Mouse (Mus musculus) left cerebral cortex, postnatal 25 days (tissue): ENCODE measurements around the gene Duoxa2. TPM values are rescaled to one million over a fixed set of nuclear protein-coding genes. Genes with fewer than 3 reads are reported as not detected.
A peak's percentile ranks its signal among the peaks of the same experiment; 100 is the strongest.

Source experiments
- DNase-seq, 2 experiments: peaks; one replicate each; pipeline ENCODE4 v3.0.0; 2022; ENCODE audit warnings: low spot score in 2 of 2, mixed read lengths in 1 of 2
- intact Hi-C: fragments of 180-260 bp; cut with DNase I; formaldehyde crosslinking; loops from one replicate; pipeline ENCODE4 v1.15.1; 2025
- total RNA-seq, 2 experiments: library from RNA; stranded (reverse); gene quantifications; 2 replicates each; pipeline ENCODE4 v1.2.3; 2021

The Duoxa2 gene
- total RNA-seq, result not detected

DNA sequence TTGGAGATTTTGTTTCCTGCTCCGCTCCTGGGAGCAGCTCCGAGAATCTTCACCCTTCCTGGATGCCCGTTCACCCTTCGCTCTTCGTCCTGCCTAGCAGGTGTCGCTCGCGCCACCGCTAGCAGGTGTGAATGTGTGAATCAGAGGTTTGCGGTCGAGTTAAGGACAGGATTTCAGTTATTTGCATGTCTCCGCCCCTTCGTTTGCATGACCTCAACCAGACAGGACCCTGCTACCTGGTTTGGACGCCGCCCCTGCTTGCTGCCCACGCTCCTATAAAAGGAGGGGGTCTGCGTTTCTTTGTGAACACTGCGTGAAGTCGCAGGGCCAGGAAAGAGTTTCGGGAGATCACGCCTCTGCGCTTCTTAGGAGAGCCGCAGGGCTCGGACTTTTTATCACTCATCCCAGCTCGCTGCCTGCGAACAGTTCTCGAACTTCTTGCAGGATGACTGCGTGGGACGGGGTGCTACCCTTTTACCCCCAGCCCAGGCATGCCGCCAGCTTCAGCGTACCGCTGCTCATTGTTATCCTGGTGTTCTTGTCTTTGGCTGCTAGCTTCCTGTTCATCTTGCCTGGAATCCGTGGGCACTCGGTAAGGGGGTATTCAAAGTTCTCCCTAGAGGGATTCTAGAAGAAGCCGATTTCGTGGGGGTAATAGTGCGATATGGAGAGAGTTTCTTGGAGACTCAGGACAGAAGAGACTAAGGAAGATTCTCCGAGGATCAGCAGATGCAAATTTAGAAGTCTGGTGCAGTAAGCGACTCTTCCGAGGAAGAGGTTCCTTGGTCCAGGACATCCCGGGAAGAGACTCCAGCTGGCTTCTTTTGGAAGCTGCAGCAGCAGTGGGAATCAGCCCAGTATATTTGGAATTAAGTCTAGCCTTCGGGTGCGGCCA is at the start of gene Duoxa2:
Gene Duoxa2, plus strand, starts transcription at position 305 of the 895 bp plus-strand sequence.
- intact Hi-C loops, result no loop called here
- DNase-seq, result no peak

DNA sequence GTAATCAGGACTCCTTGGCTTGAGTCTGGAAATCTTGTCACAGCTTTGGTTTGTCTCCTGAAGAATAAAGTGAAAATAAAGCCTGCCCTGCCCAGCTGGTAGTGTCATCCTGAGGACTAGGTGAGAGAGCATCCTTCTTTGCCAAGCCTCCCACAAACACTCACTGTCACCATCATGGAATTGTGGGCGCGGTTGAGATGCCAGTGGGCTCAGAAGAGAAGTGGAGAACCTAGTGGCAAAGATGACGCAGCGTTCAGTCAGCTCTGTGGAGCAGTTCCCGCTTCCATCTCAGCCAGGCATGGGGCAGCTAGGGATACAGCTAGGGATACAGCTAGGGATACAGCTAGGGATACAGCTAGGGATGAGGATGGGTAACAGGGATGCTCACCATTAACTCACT is 42.7 kb upstream of the Duoxa2 start:
- intact Hi-C loops, result no loop called here

DNA sequence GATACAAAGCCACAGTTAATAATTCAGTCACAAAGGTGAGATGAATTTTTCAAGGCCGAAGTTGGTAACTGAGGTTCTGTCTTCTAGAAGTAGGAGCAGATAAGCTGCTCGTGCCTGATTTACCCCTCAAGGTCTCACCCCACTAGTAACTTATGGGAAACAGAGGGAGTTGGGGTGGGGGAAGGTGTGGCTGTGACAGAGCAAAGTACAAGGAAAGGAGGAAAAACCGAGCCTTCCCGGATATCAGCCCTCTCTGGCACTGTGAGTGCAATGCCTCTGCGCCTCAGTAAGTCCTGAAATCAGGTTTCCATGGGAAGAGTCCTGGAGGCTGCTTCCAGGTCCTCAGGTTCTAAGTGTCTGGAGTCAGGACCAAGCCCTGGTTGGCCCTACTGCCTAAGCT is 38.0 kb upstream of the Duoxa2 start:
- DNase-seq, result no peak
- intact Hi-C loops, result no loop called here

More for the DNA sequence above, 42.7 kb upstream of the Duoxa2 start:
- DNase-seq, result peak; percentile 13 to 80

DNA sequence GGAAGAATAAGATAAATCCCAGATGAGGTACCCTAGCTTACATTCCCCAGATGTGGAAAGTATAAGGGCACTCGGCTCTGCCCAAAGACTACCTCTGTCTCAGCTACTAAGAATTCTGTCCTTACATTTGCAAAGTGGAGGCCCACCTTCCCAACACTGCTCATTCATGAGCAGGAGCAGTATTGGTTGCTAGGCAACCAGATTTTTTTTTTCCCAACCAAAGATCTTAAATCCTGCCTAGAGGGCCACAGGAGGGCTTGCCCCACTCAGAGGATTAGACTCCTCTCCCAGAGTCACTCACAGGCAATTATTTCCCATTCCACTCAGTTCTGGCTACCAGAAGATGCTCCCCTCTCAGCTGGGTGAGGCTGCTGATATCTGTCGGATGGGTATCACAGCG is 34.0 kb upstream of the Duoxa2 start:
- peak; percentile 3 to 22 for DNase-seq
- intact Hi-C loops, result no loop called here

DNA sequence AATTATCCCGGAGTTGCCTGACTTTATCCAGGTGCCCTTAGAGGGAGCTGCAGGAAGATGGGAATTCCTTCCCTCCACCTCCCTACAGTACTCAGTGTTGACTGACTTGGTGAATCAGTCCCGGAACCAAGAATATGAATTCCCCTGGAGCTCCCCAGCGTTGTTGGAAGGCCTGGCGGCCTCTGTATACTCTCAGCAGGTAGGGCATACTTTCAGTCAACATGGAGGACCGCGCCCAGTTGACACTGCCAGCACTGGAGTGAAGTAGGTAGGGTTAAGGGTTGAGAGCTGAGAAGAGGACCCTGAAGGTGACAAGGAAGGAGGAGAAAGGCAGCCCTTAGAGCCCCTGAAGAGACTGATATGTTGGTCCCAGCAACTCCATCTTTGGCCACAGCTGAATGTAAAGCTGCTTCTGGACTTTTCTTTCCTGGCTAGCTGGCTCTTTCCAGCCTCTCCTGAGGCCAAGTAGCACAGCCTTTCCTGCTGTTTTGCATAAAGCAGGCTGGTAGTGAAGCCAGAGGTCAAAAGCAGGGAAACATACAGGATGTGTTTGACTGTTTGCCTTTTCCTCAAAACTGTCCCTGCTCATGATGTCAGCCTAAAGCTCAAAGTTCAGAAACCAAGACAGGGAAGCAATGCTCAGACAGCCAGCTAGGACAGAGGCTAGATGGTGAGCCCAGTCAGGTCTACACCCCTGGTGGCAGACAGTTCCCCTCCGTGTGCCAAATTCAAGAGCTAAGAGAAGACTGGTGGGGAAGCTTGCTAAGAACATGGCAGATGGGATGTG is 32.1 kb upstream of the Duoxa2 start:
- no peak for DNase-seq
- intact Hi-C loops, result no loop called here

DNA sequence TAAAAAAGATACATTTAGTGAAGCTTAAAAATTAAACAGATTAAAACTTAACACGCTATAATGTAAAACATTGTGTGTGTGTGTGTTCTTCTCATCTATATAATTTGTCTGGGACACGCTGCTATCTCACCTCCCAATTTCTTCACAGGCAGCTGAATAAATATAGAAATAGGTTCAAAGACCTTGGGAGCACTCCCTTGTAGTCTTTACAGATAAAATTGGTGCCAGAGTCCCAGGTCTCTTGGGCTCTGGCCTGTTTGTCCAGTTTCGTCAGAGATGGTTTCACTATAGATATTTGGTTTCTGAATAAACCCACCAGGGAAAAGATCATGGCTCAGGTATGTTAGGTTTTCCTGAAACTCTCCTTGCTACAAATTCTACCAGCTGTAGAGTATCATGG is 19.9 kb upstream of the Duoxa2 start:
- intact Hi-C loops, result no loop called here
- no peak for DNase-seq

DNA sequence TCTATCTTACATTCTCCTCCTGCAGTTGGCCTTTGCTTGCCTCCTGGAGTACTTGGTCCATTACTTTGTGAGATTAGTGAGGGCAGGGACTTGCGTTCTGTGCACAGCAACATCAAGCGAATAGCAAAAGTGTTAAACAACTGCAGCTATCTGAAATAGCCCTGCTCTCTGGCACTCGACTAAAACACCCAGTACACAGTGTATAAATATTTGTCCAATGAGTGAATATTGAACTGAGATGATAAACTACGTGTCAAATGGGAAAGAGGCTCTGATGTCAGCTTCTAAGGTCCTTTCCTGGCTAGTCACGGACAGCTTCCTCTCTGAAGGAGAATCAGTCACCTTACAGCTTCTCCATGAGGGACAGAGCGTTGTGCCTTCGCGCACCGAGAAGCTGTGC is 14.6 kb upstream of the Duoxa2 start:
- no peak for DNase-seq
- intact Hi-C loops, result no loop called here

DNA sequence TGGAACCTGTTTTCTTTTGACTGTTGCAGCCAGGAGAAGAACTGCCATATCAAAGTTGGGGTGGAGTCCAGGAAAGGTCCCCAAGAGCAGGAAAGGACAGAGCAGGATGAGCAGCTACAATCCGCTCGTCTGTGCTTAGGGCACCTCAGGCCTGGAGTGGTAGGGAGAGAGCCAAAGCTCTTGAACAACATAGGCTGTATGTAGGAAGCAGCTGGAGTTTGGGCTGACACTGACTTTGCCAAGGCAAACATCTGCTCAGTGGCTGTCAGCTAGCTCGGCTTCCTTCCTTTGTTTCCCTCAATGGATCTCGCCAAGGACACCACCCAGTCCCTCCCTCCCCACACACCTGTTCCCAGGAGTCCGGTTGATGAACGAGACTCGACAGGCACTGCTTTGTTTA is 12.6 kb upstream of the Duoxa2 start:
- intact Hi-C loops, result no loop called here

DNA sequence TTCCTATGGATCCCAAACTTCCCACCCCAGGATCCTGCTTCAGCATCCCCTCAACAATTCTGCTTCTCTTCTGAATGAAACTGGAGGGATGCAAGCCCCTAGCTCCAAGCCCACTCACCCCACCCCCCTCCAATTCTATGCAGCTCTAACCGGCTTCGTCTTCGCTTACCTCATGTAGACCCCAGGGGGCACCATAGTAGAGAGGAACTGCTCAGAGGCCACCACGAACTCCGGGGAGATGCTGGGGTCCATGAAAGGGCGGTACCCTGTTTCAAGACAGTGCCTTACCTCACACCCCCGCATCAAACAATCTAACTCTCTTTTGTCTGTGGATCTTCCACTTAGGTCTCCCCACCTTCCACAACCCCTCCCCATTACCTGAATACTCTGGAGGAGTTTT is 3.8 kb upstream of the Duoxa2 start:
- intact Hi-C loops, result no loop called here
- no peak for DNase-seq

More for the DNA sequence above, 12.6 kb upstream of the Duoxa2 start:
- DNase-seq, result no peak

DNA sequence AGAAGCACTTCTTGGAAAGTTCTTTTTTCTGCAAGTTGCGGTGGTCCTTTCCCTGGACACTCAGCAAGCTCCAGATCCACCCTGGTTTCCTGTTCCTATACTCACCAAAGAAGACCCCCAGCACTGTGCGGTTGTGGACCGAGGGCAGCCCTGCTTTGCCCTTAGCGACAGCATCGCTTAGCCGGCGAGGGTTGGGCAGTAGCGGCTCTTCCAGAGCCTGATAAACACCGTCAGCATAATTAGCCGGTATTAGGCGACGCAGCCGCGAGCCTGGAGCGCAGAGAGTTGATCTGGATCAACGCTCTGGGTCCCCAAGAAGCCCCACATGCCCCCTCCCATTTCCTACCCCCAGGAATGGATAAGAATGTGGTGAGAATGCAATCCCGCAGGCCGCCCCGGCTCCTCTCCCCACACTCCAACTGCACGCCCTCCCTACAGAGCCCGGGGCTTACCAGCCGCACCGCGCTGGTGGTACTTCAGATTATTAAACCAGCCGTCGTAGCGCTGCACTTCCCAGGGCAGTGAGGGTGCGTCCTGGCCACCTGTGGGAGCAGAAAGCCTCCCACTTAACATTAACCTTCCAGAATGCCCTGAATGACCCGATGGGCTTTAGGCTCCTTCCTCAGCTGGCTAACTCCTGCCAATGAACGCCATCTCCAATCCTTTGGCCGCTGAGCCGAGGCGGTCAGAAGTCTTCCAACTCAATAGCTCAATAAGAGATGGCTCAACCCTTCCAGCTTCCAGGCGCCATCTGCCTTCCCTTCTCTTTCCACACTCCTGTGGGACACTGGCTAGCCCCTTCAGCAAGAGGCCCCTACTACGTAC is 1.2 kb upstream of the Duoxa2 start:
- intact Hi-C loops, result no loop called here
- no peak for DNase-seq

DNA sequence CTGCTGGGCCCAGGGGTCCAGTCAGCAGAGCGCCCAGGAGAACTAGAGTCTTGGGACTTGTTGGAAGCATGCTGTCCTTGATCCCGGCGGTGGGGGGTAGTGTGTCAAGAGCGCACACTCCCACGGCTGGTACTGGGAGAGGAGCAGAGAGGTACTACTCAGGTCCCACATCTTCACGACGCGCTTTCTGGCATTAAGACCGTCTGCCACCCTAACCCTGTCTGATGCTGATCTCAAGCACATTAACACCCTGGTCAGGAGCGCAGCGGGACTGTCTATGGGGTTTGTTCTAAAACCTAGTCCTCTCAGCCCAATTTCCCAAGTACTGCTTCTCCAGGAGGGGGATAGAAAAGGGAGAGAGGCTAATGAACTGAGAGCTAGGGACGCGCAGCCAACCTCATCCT is 602 bp upstream of the Duoxa2 start, which contains the start of gene Duox2:
Gene Duox2, minus strand, starts transcription at position 354 of the 404 bp plus-strand sequence.
- no peak for DNase-seq
- intact Hi-C loops, result no loop called here

DNA sequence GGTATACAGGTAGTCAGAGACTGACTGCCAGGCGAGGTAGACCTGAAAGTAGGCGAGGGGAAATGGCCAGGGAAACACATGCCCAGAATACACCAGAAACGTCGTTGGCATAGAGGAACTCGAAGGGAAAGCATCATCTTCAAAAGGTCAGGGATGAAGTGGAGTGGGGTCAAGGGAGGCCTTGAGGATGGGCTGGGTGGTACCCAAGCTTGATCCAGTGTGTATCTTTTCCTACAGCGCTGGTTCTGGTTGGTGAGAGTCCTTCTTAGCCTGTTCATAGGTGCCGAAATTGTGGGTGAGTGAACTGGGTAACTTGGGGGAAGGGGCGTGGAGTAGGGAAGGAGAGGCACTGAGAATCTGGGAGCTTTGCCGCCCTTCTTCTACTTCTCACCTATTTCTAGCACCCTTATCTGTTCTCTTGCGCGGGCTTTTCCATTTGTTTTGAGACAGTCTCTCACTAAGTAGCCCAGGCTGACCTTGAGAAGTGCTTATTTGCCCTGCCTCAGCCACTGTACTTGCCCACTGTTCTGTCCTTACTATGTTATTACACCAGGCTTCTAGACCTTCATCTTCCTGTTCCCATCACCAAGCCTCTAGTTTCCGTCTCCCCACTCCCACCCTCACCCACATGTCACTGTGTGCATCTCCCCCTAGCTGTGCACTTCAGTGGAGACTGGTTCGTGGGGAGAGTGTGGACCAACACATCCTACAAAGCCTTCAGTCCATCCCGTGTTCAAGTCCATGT is 1.4 kb downstream of the Duoxa2 start:
- DNase-seq, result no peak
- intact Hi-C loops, result loop anchor here (5.0 kb wide), 1 partner anchor 77 kb away; no protein-coding TSS in a partner anchor

DNA sequence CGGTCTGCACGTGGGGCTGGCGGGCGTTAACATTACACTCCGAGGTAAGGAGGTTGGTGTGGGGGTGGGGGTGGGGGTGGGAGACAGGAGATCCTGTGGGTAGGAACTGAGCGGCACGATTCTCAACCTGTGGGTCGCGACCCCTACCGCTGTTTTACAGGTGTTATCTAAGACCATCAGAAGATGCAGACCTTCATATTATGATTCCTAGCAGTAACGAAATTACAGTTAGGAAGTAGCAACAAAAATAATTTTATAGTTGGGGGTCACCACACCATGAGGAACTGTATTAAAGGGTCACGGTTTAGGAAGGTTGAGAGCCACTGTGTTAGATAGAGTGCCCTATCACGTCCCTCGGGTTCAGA is 1.9 kb downstream of the Duoxa2 start:
- no peak for DNase-seq
- intact Hi-C loops, result loop anchor here (5.0 kb wide), 1 partner anchor 77 kb away; no protein-coding TSS in a partner anchor

DNA sequence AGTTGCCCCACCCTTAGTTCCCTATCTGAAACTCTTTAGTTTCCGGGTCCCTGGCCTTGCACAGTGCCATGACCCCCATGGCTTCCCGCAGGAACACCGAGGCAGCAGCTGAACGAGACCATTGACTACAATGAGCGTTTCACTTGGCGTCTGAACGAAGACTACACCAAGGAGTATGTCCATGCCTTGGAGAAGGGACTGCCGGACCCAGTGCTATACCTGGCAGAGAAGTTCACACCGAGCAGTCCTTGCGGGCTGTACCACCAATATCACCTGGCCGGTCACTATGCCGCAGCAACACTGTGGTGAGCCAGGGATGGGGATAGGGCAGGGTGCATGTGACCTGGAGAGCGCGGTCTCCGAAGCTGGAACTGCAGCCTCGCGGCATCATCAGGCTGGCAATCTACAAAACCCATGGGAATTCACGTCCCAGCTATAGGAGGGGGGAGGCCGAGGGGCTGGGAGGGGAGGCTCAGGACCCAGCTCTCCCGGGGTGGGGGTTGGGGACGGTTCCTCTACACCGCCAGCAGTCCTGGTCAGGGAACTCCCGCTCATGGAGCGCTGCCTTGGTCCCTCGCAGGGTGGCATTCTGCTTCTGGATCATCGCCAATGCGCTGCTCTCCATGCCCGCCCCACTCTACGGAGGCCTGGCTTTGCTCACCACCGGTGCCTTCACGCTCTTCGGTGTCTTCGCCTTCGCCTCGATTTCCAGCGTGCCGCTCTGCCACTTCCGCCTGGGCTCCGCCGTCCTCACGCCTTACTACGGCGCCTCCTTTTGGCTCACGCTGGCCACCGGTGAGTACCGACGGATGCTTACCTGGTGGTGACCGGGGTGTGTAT is 2.6 kb downstream of the Duoxa2 start:
- peak; percentile 22 to 23 for DNase-seq
- intact Hi-C loops, result loop anchor here (5.0 kb wide), 1 partner anchor 76 kb away; no protein-coding TSS in a partner anchor

DNA sequence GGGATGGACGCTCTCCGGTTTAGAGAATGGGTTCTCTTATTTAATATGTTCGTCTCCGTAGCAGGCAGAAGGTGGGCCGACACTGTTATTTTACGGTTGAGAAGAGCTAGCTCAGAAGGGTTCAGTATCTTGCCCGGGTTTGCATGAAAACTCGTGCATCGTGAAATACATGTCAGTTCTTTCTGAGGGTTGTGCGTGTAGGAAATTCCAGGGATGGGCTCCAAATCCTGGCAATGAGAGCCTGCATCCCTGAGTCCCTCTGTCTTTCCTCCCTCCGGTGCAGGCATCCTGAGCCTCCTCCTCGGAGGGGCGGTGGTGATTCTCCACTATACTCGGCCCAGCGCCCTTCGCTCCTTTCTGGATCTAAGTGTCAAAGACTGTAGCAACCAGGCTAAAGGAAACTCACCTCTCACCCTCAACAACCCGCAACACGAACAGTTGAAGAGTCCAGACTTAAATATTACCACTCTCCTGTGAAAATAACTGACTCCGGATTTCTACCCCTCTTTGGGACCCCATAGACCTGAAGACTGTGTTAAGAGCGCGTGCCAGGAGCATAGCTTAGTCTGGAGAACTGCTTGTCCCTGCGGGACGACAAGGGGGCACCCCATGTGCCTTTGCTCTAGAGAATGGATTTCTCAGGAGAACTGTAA is 3.3 kb downstream of the Duoxa2 start:
- intact Hi-C loops, result loop anchor here (1.0 to 5.0 kb wide), 2 partner anchors 75 to 108 kb away; no protein-coding TSS in a partner anchor

DNA sequence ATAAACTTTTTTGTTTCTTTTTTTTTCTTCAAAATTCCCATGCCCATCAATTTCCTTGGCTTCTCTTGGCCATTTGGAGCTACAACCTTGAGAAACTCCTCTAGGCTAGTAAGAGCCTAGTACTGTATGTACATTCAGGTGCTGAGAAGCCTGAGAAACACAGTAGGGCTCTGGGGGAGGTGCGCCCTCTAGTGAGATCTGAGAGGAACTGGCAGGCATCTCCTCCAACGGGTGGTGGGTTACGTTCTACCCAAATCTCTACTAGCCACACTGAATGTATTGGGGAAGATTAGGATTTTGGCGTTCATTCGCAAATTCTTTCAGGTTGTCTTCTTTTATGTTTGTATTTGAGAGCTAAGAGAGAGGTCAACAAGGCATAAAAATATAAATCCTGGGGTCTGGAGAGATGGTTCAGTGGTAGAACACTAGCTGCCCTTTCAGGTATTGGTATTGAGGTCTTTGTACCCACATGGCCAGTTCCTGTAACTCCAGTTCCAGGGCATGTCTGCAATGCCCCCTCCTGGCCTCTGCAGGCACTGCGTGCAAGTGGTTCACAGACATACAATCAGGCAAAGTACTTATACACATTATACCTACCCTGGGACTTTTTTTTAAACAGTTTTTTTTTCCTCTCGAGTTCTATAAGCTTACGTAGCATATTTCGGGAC is 4.0 kb downstream of the Duoxa2 start:
- intact Hi-C loops, result loop anchor here (1.0 to 5.0 kb wide), 2 partner anchors 75 to 108 kb away; no protein-coding TSS in a partner anchor

More for the DNA sequence above, 3.3 kb downstream of the Duoxa2 start:
- no peak for DNase-seq

DNA sequence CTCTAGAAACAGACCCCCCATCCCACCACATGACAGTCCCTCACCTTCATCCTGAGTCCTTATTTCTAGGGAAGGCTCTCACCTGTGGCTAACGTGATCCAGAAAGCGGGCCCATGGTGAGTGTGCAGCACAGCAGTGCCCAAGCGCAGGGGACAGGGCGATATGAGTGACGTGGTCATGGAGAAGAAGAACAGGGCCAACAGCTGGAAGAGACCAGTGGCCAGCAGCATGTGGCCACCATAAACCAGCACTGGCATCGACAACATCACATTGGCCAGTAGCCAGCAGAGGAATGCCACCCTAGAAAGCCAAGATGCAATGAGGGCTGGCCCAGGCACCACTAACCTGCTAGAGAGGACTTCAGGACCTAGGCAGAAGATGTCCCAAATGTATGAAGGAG is 5.8 kb downstream of the Duoxa2 start:
- no peak for DNase-seq
- intact Hi-C loops, result loop anchor here (5.0 kb wide), 1 partner anchor 73 kb away; no protein-coding TSS in a partner anchor

More for the DNA sequence above, 4.0 kb downstream of the Duoxa2 start:
- peak; percentile 52 to 73 for DNase-seq
